Mouse (Mus musculus) kidney, postnatal 0 days (tissue): ENCODE results near the gene Zfp358. TPM values are rescaled to one million over a fixed set of nuclear protein-coding genes. Genes with fewer than 3 reads are reported as not detected.
A peak's percentile ranks its signal among the peaks of the same experiment; 100 is the strongest.

Source experiments
- ATAC-seq: fragments of 200-750 bp; cut with Nextera tagmentation; replicated peaks from 2 replicates; pipeline ENCODE4 v1.8.0; 2017; ENCODE audit warnings: low read depth, moderate number of reproducible peaks, moderate TSS enrichment, moderate library complexity; ENCODE audit not compliant: low FRiP score
- DNase-seq: peaks from one replicate; pipeline ENCODE4 v3.0.0-alpha.2; 2016; ENCODE audit warnings: low spot score
- H3K27ac ChIP-seq: fragments of 300-500 bp; sonication (generic); 2 replicates; pipeline ENCODE4 v1.5.1; 2014; ENCODE audit warnings: mild to moderate bottlenecking
- H3K27me3 ChIP-seq: fragments of 300-500 bp; sonication (generic); 2 replicates; pipeline ENCODE4 v1.6.1; 2014; ENCODE audit warnings: low read length, mixed read lengths; ENCODE audit not compliant: insufficient read depth
- H3K36me3 ChIP-seq: fragments of 300-500 bp; sonication (generic); 2 replicates; pipeline ENCODE4 v1.6.1; 2014; ENCODE audit warnings: low read length, mixed read lengths; ENCODE audit not compliant: insufficient read depth
- H3K4me1 ChIP-seq: fragments of 300-500 bp; sonication (generic); replicated peaks from 2 replicates; pipeline ENCODE4 v1.6.1; 2014; ENCODE audit warnings: antibody characterized with exemption, low read length, mixed read lengths; ENCODE audit not compliant: insufficient read depth
- H3K4me2 ChIP-seq: fragments of 300-500 bp; sonication (generic); 2 replicates; pipeline ENCODE4 v1.6.1; 2014; ENCODE audit warnings: mild to moderate bottlenecking, low read length, moderate library complexity, mixed read lengths
- H3K4me3 ChIP-seq: fragments of 300-500 bp; sonication (generic); replicated peaks from 2 replicates; pipeline ENCODE4 v1.5.1; 2014; ENCODE audit warnings: low read depth, low read length
- H3K9ac ChIP-seq: fragments of 300-500 bp; sonication (generic); 2 replicates; pipeline ENCODE4 v1.6.1; 2014; ENCODE audit warnings: low read depth, low read length
- H3K9me3 ChIP-seq: fragments of 300-500 bp; sonication (generic); replicated peaks from 2 replicates; pipeline ENCODE4 v1.6.1; 2016; ENCODE audit warnings: low read length, inconsistent platforms, mixed read lengths
- CTCF ChIP-seq: IDR thresholded peaks from 2 replicates; pipeline ENCODE4 v1.5.1; 2016; ENCODE audit warnings: antibody characterized with exemption, low read depth, mild to moderate bottlenecking, moderate library complexity
- WGBS: fragments of 180-500 bp; shearing (Covaris S2); extraction: QIAGEN DNeasy Blood & Tissue Kit; methylation state at CpG from one replicate; pipeline ENCODE4 v1.1.7; 2014; 5-methylcytosine and 5-hydroxymethylcytosine counted together
- polyA plus RNA-seq: library from polyadenylated mRNA; unstranded; fragments of >200 nt; fragmentation: Nextera tagmentation; extraction: Ambion mirVana; gene quantifications from 2 replicates; pipeline ENCODE4 v1.2.1, GENCODE M21; 2015

Zfp358 gene
- polyA plus RNA-seq, 1 experiment from 2014 or later = 45.0 TPM

- ATAC-seq (no peak; the same call in 1 of the 2 replicates), DNase-seq (peak; percentile 65)
- H3K27me3 ChIP-seq = no peaks in the 10 kb centered on the region
- H3K4me3 ChIP-seq = peak overlapping the region; percentile 71
- H3K9me3 ChIP-seq = no peaks in the 10 kb centered on the region
- H3K27ac ChIP-seq = peak overlapping the region; percentile 19
- H3K4me2 ChIP-seq = peak overlapping the region; percentile 93
- TF ChIP-seq CTCF = no peak
- 7% methylated on average over 16 of the region's 16 CpGs for WGBS
- H3K9ac ChIP-seq = peak overlapping the region; percentile 67
- peaks cover 13% of the 10 kb centered on the region for H3K36me3 ChIP-seq
- H3K4me1 ChIP-seq = 0 out of 2 replicates have a peak, but pooled peaks cover 5% of the 10 kb centered on the region
These were observed 24.2 kb downstream of the Zfp358 start for GRCm38 (mm10) chr8:3517117-3517495.

- Histone ChIP-seq H3K4me2 (no peak overlapping the region), H3K4me3 (no peak overlapping the region), H3K9me3 (no peaks in the 10 kb centered on the region), H3K27me3 (no peaks in the 10 kb centered on the region), H3K36me3 (peaks cover 37% of the 10 kb centered on the region), H3K27ac (no peak overlapping the region), H3K9ac (no peak overlapping the region), H3K4me1 (no peaks in the 10 kb centered on the region)
- no peak for TF ChIP-seq CTCF
- WGBS = 85% methylated on average over 13 of the region's 13 CpGs
- no peak for ATAC-seq
- DNase-seq = no peak
These were observed 29.2 kb downstream of the Zfp358 start for GRCm38 (mm10) chr8:3522007-3522697.

GRCm38 (mm10) chr8:3530816-3531215, 37.9 kb downstream of the Zfp358 start:
- no peak for ATAC-seq
- H3K9me3 ChIP-seq = no peaks in the 10 kb centered on the region
- H3K4me3 ChIP-seq = no peak overlapping the region
- no peak for TF ChIP-seq CTCF
- no peak for DNase-seq
- H3K4me2 ChIP-seq = no peak overlapping the region
- WGBS = 93% methylated on average over 5 of the region's 5 CpGs
- no peak overlapping the region for H3K27ac ChIP-seq
- no peaks in the 10 kb centered on the region for H3K27me3 ChIP-seq
- H3K4me1 ChIP-seq = no peaks in the 10 kb centered on the region
- peaks cover 22% of the 10 kb centered on the region; the same call in 1 of the 2 replicates for H3K36me3 ChIP-seq
- no peak overlapping the region for H3K9ac ChIP-seq

GRCm38 (mm10) chr8:3531936-3532335, 39.0 kb downstream of the Zfp358 start:
- no peak overlapping the region for H3K27ac ChIP-seq
- no peak for ATAC-seq
- peaks cover 23% of the 10 kb centered on the region; the same call in 1 of the 2 replicates for H3K36me3 ChIP-seq
- H3K27me3 ChIP-seq = no peaks in the 10 kb centered on the region
- DNase-seq = no peak
- no peak overlapping the region for H3K4me2 ChIP-seq
- no peak overlapping the region for H3K4me3 ChIP-seq
- no peak for TF ChIP-seq CTCF
- H3K9me3 ChIP-seq = no peaks in the 10 kb centered on the region
- H3K4me1 ChIP-seq = no peaks in the 10 kb centered on the region
- H3K9ac ChIP-seq = no peak overlapping the region
- 96% methylated on average over 18 of the region's 18 CpGs for WGBS

GRCm38 (mm10) chr8:3536053-3536841, 43.3 kb downstream of the Zfp358 start:
- no peak for ATAC-seq
- H3K4me3 ChIP-seq = no peak overlapping the region
- H3K9me3 ChIP-seq = no peaks in the 10 kb centered on the region
- H3K4me2 ChIP-seq = no peak overlapping the region
- no peak overlapping the region for H3K27ac ChIP-seq
- peaks cover 42% of the 10 kb centered on the region for H3K36me3 ChIP-seq
- no peak for TF ChIP-seq CTCF
- no peak for DNase-seq
- H3K9ac ChIP-seq = no peak overlapping the region
- no peaks in the 10 kb centered on the region for H3K27me3 ChIP-seq
- 66% methylated on average over 15 of the region's 15 CpGs for WGBS
- no peaks in the 10 kb centered on the region for H3K4me1 ChIP-seq

- 98% methylated on average over 9 of the region's 9 CpGs for WGBS
- peaks cover 35% of the 10 kb centered on the region for H3K36me3 ChIP-seq
- H3K27ac ChIP-seq = no peak overlapping the region
- no peaks in the 10 kb centered on the region for H3K4me1 ChIP-seq
- no peak overlapping the region for H3K4me2 ChIP-seq
- H3K9ac ChIP-seq = no peak overlapping the region
- no peaks in the 10 kb centered on the region for H3K27me3 ChIP-seq
- TF ChIP-seq CTCF = no peak
- H3K9me3 ChIP-seq = no peaks in the 10 kb centered on the region
- DNase-seq (no peak), ATAC-seq (no peak)
- H3K4me3 ChIP-seq = no peak overlapping the region
These were observed 44.0 kb downstream of the Zfp358 start for GRCm38 (mm10) chr8:3536940-3537339.
